Mouse (Mus musculus): ENCODE measurements around the gene Thada. TPM values are rescaled to one million over a fixed set of nuclear protein-coding genes. Genes with fewer than 3 reads are reported as not detected.

The Thada gene
- total RNA-seq, 1 experiment from 2014 or later: 48.0 TPM

DNA sequence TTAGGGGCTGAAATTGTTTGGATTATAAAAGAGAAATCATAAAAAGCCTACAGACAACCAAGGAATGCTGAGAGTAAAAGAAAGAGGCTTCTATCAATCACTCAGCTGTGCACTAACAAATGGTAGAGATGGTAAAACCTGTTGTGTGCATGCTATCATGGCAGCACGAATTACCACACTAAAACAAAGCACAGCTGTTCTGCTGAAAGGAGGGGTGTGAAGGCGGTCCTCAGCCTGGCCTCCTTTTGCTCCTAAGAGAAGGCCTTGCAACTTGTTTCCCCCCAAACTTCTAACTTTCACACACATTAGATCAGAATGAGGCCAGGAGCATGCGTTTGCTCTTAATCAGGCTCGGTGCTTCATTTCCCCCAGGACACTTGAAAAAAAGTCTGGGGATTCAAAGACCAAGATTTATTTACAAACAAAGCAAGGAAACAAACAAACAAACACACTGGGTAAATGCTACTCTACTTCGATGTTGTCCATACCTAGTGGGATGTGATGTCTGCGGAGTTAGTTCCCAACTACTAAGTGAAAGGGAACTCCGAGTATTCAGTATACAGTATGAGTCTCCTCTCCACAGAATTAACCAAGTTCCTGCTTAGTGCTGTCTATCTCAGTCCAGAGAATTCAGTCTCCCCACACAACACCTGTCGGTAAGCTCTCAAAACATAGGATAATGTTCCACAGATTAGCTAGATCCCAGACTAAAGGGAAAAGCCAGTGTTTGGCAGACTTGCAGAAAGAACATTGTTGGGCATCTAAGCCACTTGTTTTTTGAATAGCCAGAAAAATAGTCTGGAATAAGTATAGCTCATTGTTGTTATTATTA is 109.7 kb downstream of the Thada start:
- ATAC-seq (ENCODE audit: extremely low read depth, insufficient number of reproducible peaks, low FRiP score, poor library complexity, severe bottlenecking): no peak

DNA sequence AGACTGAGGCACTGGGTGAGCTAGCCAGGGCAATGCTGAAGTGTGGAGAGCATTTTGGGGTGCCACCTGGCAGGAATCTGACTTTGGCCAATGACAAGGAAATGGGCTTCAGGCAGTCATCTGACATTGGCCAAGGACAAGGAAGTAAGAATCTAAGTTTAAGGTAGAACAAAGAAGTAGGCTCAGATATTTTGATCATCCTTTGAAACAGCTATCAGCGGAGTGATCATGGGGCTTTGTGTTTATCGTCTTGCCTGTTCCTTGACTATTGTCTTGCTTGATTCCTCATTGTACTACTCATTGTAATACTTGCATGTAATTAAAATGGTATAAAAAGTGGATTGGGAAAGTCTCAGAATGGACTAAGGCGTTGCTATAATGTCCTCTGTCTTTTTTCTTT is 111.0 kb downstream of the Thada start:
- ATAC-seq (ENCODE audit: extremely low read depth, insufficient number of reproducible peaks, low FRiP score, poor library complexity, severe bottlenecking): no peak

DNA sequence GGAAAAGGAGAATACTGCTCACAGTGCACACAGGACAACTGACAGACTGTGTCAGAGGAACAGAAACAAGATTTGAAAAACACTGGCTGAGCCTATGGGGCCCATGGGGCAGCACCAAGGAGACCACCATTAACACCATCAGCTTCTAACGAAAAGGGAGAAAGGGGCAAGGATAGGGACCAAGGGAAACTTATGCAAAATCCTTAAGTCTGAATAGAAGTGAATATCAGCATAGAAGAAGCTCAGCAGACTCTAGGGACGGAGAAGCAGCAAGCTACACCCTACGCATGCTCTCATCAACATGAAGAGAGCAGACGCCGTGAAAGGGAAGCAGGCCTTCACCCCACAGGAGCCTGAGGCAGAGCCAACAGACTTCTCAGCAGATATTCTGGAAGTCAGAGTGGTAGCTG is 112.1 kb downstream of the Thada start:
- ATAC-seq (ENCODE audit: extremely low read depth, insufficient number of reproducible peaks, low FRiP score, poor library complexity, severe bottlenecking): no peak

DNA sequence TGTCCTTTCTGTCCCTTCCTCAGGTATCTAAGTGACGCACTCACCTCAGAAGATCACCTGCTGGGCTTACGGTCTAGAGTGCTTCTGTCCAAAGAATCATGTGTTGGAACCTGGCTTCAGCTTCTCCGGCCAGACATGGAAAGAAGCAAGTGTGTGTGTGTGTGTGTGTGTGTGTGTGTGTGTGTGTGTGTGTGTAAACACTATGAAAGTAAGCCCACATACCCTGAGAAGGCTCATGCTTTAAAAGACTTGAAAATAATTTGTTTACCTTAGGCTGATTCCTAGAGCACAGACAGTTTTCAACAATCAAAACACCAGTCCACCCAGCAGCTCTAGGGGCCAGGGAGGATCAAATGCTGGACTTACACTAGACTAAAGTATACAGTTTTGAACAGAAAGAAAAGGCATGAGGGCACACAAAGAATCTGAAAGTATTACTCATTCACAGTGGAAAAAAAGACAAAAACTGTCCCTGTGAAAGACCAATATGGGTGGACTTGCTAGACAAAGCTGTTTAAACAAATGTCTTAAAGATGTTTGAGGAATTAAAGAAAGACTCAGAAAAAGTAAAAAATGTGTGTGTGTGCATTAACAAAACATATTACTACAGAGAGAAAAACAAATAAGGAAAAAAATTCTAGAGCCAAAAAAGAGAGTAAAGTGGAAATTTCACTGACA is 112.6 kb downstream of the Thada start:
- no peak for ATAC-seq (ENCODE audit: extremely low read depth, insufficient number of reproducible peaks, low FRiP score, poor library complexity, severe bottlenecking)

DNA sequence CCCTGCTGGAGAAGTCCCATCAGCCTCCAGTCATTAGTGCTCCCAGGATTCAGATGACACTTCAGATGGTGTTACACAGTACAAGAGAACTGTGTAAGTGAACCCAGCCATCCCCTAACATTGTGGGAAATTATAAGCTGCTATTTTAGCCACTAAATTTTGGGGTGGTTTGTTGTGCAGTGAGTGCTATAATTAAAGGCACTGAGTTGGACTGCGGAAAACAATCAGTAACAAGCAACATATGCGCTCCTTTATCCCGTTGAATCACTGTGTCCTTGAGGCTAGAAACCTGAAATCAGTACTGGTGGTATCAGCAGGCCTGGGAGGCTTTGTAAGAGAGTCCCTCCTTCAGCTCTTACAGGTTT is 113.2 kb downstream of the Thada start:
- no peak for ATAC-seq (ENCODE audit: extremely low read depth, insufficient number of reproducible peaks, low FRiP score, poor library complexity, severe bottlenecking)

DNA sequence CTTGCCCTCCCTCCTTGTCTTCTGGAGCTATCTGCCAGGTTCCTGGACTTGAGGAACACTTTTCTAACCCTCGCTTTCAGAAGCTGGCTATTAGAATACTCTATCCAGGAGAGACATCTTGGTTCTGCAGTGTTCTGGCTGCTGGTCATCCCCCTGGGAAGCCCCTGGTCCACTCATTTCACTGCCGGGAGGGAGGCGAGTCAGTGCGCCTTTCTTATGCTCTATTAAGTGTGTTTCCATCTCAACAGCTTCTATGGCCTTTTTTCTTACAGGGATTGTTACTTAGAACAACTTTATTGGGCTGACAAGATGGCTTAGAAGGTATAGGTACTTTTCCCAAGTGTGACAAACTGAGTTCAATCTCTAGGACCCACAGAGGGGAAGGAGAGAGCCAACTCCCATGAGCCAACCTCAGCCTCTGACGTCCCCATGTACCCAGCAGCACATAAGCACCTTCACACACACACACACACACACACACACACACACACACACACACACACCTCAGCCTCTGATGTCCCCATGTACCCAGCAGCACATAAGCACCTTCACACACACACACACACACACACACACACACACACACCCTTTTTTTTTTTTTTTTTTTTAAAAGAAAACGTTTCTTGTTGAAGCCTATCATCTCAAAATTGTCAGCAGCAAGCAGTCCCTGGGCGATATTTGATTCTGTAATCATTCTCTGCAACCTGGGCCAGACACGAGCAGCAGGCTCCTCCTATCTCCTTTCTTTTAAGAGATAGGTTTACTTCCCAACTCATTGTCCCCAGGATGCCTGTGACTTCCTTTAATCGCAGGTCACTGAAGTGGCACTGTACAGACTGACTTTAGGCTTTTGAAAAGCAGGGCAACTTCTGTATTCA is 113.9 kb downstream of the Thada start:
- ATAC-seq (ENCODE audit: extremely low read depth, insufficient number of reproducible peaks, low FRiP score, poor library complexity, severe bottlenecking): no peak

DNA sequence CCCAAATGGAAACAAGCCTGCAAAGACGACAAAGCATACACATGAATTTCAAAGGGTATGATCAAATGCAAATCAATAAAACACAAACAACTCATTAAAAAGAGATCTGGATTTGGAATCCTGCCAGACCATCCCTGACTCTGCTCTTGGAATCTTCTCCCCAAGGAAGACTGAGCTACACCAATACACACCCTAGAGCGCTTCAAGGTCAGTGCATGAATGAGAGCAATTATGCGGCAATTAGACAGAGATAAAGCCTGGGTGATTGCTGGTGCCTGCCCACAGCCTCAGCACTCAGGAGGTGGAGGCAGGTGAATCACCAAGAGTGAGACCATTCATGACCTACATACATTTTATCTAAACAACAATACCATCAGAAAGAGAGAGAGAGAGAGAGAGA is 114.7 kb downstream of the Thada start:
- no peak for ATAC-seq (ENCODE audit: extremely low read depth, insufficient number of reproducible peaks, low FRiP score, poor library complexity, severe bottlenecking)

DNA sequence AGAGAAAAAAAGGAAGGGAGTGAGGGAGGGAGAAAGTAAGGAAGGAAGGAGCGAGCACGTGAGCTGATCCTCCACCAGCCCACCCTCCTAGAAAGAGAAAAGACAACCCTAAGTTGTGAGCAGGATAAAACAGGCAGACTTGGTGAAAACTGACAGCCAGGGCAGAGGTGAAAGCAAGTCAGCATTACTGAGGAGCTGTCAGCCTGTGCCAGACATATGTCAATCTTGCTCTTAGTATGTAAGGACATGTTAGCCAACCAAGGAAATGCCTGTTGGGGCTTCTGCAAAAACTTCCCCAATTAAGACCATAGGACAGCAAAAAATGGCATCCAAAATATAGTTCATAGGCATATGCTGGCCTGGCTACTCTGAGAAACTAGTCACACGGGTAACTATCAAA is 117.1 kb downstream of the Thada start:
- no peak for ATAC-seq (ENCODE audit: extremely low read depth, insufficient number of reproducible peaks, low FRiP score, poor library complexity, severe bottlenecking)

DNA sequence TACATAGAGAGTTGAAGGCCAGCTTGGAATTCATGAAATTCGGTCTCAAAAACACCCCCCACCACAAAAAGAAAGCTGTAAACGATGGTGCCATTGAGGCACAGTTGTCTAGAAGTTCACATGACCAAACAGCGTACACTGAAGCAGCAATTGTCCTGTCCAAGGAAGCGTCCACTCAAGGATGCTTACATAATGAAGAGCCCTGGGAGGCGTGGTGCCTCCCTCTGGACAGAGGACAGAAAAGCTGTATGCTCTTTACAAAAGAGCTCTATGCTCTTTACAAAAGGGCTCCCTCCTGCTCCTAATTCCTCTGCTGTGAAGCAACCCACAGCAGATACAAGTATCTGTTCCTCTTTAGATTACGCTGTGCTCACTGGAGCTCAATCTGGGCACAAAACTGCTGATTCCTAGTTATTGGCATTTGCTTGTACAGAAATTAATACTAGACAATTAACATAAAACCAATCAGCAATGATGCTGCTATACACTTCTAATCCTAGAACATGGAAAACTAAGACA is 123.6 kb downstream of the Thada start:
- ATAC-seq (ENCODE audit: extremely low read depth, insufficient number of reproducible peaks, low FRiP score, poor library complexity, severe bottlenecking): no peak

DNA sequence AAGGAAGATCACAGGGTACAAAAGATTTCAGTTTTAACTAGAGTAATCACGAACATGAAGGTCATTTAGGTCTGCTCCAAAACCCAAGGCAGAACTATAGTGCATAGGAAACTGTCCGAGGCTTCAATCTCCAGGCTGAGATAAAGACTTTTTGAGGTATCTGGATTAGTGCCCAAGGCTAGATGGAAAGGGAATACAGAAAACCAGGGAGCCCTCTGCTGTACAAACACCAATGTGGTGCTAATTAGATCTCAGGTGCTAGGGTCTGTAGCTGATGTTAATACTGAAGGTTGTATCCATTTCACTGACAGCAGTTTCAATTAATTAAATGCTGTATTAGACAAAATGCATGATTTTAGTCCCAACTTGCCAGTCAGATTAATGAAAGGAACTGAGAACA is 124.3 kb downstream of the Thada start:
- ATAC-seq (ENCODE audit: extremely low read depth, insufficient number of reproducible peaks, low FRiP score, poor library complexity, severe bottlenecking): no peak

DNA sequence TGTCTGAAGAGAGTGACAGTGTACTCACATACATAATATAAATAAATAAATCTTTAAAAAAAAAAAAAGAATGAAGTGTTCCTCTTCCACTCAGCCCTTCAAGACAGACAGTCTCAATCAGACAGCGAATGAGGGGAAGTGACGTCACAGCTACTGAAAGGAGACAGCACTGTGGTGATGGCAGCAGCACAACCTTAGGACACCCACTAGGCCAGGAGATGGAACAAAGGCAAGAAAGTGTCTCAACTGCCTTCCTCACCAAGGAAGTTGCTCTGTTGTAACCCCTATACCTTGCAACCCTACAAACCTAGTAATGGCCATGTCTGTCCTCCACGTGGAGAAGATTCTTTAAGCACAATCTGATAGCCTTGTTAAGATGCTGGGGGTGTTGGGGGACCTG is 125.4 kb downstream of the Thada start:
- 0 out of 2 replicates have a peak, but pooled peaks have one; percentile 19 for ATAC-seq (ENCODE audit: extremely low read depth, insufficient number of reproducible peaks, low FRiP score, poor library complexity, severe bottlenecking)

DNA sequence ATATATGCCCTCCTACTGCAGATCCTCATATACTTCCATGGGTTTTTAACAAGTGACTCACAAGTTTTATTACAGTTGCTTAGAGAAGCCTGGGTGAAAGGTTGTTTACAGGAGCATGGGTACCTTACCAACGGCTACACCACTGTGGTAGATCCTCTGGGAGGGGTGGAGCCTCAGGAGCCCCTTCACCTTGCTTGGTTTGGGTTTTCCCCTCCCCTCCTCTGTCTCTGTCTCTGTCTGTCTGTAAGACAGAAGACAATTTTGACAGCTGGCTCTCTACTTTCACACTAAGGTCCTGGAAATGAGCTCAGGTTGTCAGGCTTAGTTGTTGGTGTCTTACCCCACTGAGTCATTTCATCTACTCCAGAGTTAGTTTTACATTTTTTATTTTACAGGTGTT is 130.0 kb downstream of the Thada start:
- no peak for ATAC-seq (ENCODE audit: extremely low read depth, insufficient number of reproducible peaks, low FRiP score, poor library complexity, severe bottlenecking)

DNA sequence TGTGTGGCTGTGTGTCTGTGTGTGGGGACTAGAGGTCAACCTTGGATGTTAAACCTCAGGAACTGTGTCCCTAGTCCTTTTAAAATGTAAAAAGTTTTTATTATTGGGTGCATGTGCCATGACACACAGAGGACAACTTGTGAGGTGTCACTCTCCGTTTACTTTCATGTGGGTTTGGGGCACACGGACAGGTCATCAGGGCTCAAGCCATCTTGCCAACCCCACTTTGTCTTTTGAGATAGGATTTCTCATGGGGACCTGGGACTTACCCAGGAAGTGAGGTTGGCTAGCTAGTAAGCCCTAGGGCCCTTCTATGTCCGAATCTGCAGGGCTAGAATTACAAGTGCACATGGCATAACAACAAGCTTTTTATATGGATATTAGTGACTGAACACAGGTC is 130.9 kb downstream of the Thada start:
- ATAC-seq (ENCODE audit: extremely low read depth, insufficient number of reproducible peaks, low FRiP score, poor library complexity, severe bottlenecking): no peak

DNA sequence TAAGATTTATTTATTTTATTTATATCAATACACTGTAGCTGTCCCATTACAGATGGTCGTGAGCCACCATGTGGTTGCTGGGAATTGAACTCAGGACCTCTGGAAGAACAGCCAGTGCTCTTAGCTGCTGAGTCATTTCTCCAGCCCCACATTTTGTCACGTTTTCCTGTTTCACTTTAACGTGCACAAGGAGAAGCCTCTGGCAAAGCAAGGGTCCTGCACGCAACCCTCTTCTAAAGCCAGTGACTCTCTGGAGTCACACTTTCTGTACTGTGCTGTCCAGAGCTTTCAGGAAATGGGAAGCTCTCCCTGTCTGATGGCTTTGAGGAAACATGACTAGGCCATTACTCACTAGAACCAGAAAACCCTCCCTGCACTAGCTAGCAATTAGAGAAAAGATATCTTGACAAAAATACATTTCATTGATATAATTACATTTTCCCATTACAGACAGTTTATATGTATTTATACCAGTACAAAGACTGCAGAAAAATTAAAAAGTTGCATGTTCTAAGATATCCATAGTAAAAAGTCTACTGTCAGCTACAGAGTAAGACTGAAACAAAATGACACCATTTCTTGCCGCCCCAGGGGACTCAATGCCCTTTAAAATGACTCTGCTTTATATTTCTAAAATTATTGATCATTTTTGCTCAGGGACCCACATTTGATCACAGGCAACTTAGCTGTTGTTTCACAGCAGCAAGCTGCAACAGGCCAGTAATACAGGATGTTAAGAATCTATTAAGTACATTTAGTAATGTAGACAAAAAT is 131.6 kb downstream of the Thada start:
- no peak for ATAC-seq (ENCODE audit: extremely low read depth, insufficient number of reproducible peaks, low FRiP score, poor library complexity, severe bottlenecking)

DNA sequence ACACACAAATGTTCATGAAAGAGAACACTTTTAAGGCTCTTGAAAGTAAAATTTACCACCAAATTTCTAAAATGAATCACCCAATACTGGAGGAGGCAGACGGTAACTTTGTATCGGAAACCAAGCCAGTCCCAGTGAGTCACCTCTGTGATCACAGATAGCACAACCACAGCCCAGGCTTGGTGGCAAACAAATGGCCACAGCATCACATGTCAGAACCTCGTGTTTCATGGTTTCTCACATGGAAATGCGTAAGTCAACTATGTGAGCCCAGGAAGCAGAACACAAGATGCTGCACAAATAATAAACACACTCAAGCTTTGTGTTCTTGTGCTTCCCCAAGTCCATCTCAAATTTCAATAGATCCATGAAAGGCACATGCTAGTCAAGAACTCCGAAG is 133.1 kb downstream of the Thada start:
- ATAC-seq (ENCODE audit: extremely low read depth, insufficient number of reproducible peaks, low FRiP score, poor library complexity, severe bottlenecking): peak; percentile 11; the same call in 1 of the 2 replicates

DNA sequence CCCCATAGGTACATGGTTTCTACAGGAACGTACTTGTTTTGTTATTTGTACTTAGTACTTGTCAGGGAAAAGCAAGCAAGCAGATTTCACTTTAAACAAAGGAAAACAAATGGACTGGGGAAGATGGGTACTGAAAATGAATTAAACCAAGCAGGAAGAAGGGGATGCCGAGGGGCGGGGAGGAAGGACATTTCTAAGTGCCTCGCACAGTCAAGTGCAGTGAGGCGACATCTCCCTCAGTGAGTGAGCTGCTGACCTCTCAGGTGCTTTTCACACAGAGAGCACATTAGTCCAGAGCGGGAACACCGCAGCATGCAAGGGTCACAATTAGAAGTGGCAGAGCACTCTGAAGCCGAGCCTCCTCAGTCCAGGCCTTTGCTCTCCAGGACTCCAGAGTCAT is 135.0 kb downstream of the Thada start:
- ATAC-seq (ENCODE audit: extremely low read depth, insufficient number of reproducible peaks, low FRiP score, poor library complexity, severe bottlenecking): no peak

DNA sequence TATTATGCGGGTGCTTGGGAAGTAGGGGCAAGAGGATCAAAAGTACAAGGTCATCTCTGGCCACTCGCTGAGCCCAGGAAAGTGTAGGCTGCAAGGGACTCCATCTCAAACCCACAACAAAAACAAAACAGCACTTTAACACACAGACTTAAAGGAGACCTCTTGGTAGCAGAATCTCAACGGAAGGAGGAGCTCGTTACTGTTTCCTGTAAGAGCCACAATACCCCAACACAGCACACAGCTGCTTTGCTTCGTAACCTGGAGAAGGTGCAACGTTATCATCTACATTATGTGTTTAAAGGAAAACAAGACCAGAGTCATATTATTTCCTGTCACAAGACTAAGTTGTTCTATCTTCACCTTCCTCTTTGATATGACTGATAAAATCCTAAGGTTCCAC is 135.5 kb downstream of the Thada start:
- ATAC-seq (ENCODE audit: extremely low read depth, insufficient number of reproducible peaks, low FRiP score, poor library complexity, severe bottlenecking): peak; percentile 47; the same call in 1 of the 2 replicates

DNA sequence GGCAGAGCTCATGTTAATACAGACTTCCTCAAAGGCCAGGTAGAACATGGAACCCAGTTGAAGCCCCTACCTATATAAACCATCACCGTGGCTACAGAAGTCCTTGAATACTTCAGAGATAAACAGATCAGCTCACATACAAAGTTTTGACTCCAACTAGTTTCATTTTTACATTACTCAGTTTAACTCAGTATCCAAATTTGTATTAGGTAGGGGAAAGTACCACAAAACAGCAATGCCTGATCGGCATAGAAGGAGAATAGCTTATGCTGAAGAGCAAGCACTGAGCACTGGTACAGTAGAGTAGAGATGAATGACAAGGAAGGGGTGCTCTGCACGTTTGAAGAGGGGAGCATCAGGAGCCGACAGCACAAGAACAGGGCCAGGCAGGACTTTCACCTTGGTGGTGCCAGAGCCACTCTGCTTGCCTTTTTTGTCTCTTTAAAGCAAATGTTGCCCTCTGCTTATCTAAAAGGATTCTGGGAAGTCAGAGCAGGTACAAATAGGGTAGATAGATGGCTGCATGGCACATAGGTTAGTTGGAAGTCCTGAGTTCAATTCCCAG is 136.0 kb downstream of the Thada start:
- ATAC-seq (ENCODE audit: extremely low read depth, insufficient number of reproducible peaks, low FRiP score, poor library complexity, severe bottlenecking): no peak

Data from neutrophil, adult 5-6 weeks (primary cell).